ENCODE assay signal across 11 mouse cellular contexts in the genomic region with DNA sequence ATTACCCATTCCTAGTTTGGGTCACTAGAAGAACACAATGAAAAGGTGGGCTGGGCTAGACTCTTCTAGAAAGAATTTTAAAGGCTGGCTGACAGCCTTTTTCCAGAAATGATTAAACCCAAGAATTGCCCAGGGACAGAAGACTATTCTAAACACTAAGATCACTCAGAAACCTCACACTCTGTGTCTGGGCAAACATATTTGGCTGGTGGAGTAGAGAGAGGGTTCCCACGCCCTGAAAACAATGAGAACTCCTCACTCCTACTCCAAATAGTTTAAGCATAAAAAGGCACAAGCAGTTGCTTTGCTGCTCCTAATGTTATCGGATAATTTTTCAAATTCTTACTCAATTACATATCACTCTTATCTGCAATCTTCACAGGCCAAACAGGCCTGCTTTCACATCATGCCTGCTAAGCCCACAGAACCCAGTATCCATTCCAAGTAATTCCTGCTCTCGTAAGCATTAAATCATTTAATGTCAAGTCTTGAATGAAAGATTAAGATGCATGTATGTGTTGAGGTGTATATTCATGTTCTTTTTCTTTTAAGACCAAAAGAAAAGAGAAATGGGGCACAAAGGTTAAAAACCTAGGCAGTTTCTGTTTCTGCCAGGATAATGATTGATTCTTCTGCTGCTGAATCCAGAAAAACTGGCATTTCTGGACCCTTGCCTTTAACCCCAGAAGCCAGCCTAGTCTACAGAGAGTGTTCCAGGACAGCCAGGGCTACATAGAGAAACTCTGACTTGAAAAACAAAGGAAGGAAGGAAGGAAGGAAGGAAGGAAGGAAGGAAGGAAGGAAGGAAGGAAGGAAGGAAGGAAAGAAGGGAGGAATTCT. TPM values are rescaled to one million over a fixed set of nuclear protein-coding genes. Genes with fewer than 3 reads are reported as not detected.
DNase-seq lines count a peak whose midpoint lies in the region; ATAC-seq and TF ChIP-seq lines count a peak whose summit lies in the region.
"Had no signal": no experiment of that assay in that cellular context is flagged by ENCODE, and none has a peak within 500 bp of the region (broad histone marks: within the 10 kb centered on the region; RNA-seq: fewer than 3 reads in every experiment).

No protein-coding gene starts in this region.

- no peak overlapping the region for H3K4me3 ChIP-seq in kidney, embryonic 14.5 days (ENCODE audit: low read length)
- no peak overlapping the region for H3K4me3 ChIP-seq in CH12.LX (replicated peaks in 1 of 3; ENCODE audit: low read depth in 2 of 3, low read length in 2 of 3, poor library complexity in 1 of 3)
- H3K4me3 ChIP-seq in hindbrain, embryonic 16.5 days (ENCODE audit: low read length) = no peak overlapping the region
- H3K4me3 ChIP-seq: hindbrain, embryonic 13.5 days had no signal

- dilution Hi-C loops in CH12.LX (cut with MboI; ENCODE audit: extremely low pct_ligation_motif_present, extremely low pct_unique_long_range_greater_than_20kb, low sequenced_read_pairs) = no loop called here

- H3K27me3 ChIP-seq in kidney, embryonic 14.5 days (ENCODE audit: control insufficient read depth, insufficient read depth, low read length) = no peaks in the 10 kb centered on the region
- H3K27me3 ChIP-seq in CH12.LX (replicated peaks) = no peaks in the 10 kb centered on the region
- no peaks in the 10 kb centered on the region for H3K27me3 ChIP-seq in hindbrain, embryonic 16.5 days (replicated peaks; ENCODE audit: control insufficient read depth, insufficient read depth, low read length)
- H3K27me3 ChIP-seq: hindbrain, embryonic 13.5 days had no signal

- no peak for TF ChIP-seq POLR2A in CH12.LX (IDR thresholded peaks at IDR 0.05; ENCODE audit: low read depth, low read length)

- no peak for ATAC-seq in kidney, embryonic 14.5 days (ENCODE audit: low FRiP score, low TSS enrichment)
- no peak for ATAC-seq in hindbrain, embryonic 16.5 days

- TF ChIP-seq EP300 in CH12.LX (IDR thresholded peaks at IDR 0.05; ENCODE audit: low read length) = no peak

- TF ChIP-seq RAD21 in CH12.LX (IDR thresholded peaks at IDR 0.05; ENCODE audit: low read depth, low read length) = no peak

- peaks cover 27% of the 10 kb centered on the region for H3K79me2 ChIP-seq in CH12.LX (replicated peaks; ENCODE audit: control insufficient read depth, extremely low read depth, insufficient read depth, poor library complexity, severe bottlenecking)

- no peaks in the 10 kb centered on the region for H3K4me1 ChIP-seq in kidney, embryonic 14.5 days (ENCODE audit: control insufficient read depth, insufficient read depth, low read length)
- peaks cover 13 to 27% of the 10 kb centered on the region in 2 experiments for H3K4me1 ChIP-seq in CH12.LX (ENCODE audit: control insufficient read depth in 1 of 2, insufficient read depth in 2 of 2)
- peaks cover 6% of the 10 kb centered on the region; the same call in 1 of the 2 replicates for H3K4me1 ChIP-seq in hindbrain, embryonic 16.5 days (ENCODE audit: control insufficient read depth, insufficient read depth, low read depth, low read length)

- in situ Hi-C loops in CH12.LX (cut with MboI; ENCODE audit: low pct_ligation_motif_present, low pct_unique_long_range_greater_than_20kb, low sequenced_read_pairs) = no loop called here

- H3K27ac ChIP-seq in kidney, embryonic 14.5 days (ENCODE audit: low read depth, low read length) = no peak overlapping the region
- H3K27ac ChIP-seq in CH12.LX (ENCODE audit: insufficient read depth, low read depth) = no peak overlapping the region
- H3K27ac ChIP-seq in hindbrain, embryonic 16.5 days (ENCODE audit: low read depth, low read length) = no peak overlapping the region
- H3K27ac ChIP-seq: hindbrain, embryonic 13.5 days had no signal

- H3K36me3 ChIP-seq in kidney, embryonic 14.5 days (ENCODE audit: control insufficient read depth, insufficient read depth, low read length) = no peaks in the 10 kb centered on the region
- peaks cover 0 to 15% of the 10 kb centered on the region in 2 experiments for H3K36me3 ChIP-seq in CH12.LX (replicated peaks in 1 of 2; ENCODE audit: control insufficient read depth in 1 of 2, insufficient read depth in 1 of 2, low read length in 1 of 2)
- H3K36me3 ChIP-seq in hindbrain, embryonic 16.5 days (ENCODE audit: control insufficient read depth, insufficient read depth, low read length) = no peaks in the 10 kb centered on the region
- H3K36me3 ChIP-seq: hindbrain, embryonic 13.5 days had no signal

- DNase-seq in embryo, embryonic 10 days (ENCODE audit: low spot score) = peak; percentile 3
- no peak for DNase-seq in embryo, embryonic 11 days
- peak; percentile 44 to 50 for DNase-seq in kidney, adult 8-10 months
- DNase-seq in CH12.LX (ENCODE audit: extremely low read depth) = no peak
- peak; percentile 33 to 37 for DNase-seq in kidney, postnatal 25 days
- DNase-seq in left cerebral cortex, adult 11 months (ENCODE audit: low spot score) = no peak
- DNase-seq: cerebellum, adult 11-12 months; right cerebral cortex, postnatal 4 days had no signal

- TF ChIP-seq CTCF in CH12.LX (conservative IDR thresholded peaks at IDR 0.05 in 1 of 2, IDR thresholded peaks at IDR 0.05 in 1 of 2; ENCODE audit: low read depth in 2 of 2, low read length in 2 of 2) = no peak

- H3K9me3 ChIP-seq in kidney, embryonic 14.5 days (ENCODE audit: control insufficient read depth, low read length) = no peaks in the 10 kb centered on the region
- no peaks in the 10 kb centered on the region for H3K9me3 ChIP-seq in CH12.LX (replicated peaks; ENCODE audit: low read length)
- no peaks in the 10 kb centered on the region for H3K9me3 ChIP-seq in hindbrain, embryonic 16.5 days (ENCODE audit: control insufficient read depth, low read length)
- H3K9me3 ChIP-seq: hindbrain, embryonic 13.5 days had no signal

- H3K9ac ChIP-seq in kidney, embryonic 14.5 days (ENCODE audit: low read depth, low read length) = no peak overlapping the region
- no peak overlapping the region for H3K9ac ChIP-seq in CH12.LX (ENCODE audit: insufficient read depth, low read depth)
- no peak overlapping the region for H3K9ac ChIP-seq in hindbrain, embryonic 16.5 days (ENCODE audit: low read depth, low read length)
- H3K9ac ChIP-seq: hindbrain, embryonic 13.5 days had no signal

- WGBS in kidney, embryonic 14.5 days = 75% methylated on average over 3 of the region's 3 CpGs
- WGBS in hindbrain, embryonic 16.5 days = 65% methylated on average over 3 of the region's 3 CpGs

- no peak overlapping the region for H3K4me2 ChIP-seq in kidney, embryonic 14.5 days (replicated peaks; ENCODE audit: low read depth, low read length)
- H3K4me2 ChIP-seq in CH12.LX (ENCODE audit: insufficient read depth, low read depth, poor library complexity, severe bottlenecking) = peak overlapping the region; percentile 16; the same call in 1 of the 2 replicates
- no peak overlapping the region for H3K4me2 ChIP-seq in hindbrain, embryonic 16.5 days (ENCODE audit: low read length)
- H3K4me2 ChIP-seq: hindbrain, embryonic 13.5 days had no signal

TF ChIP-seq in CH12.LX, 34 proteins besides CTCF, POLR2A, EP300 and RAD21:
- TF ChIP-seq E2F4 (IDR thresholded peaks at IDR 0.05; ENCODE audit: insufficient replicate concordance, low read depth, low read length) = no peak
- no peak for TF ChIP-seq MXI1 (IDR thresholded peaks at IDR 0.05; ENCODE audit: low read depth, low read length)
- no peak for TF ChIP-seq ZKSCAN1 (IDR thresholded peaks at IDR 0.05; ENCODE audit: borderline replicate concordance, low read depth, low read length)
- no peak for TF ChIP-seq BHLHE40 (IDR thresholded peaks at IDR 0.05; ENCODE audit: low read depth, low read length)
- peak; percentile 41; the same call in 1 of the 2 replicates for TF ChIP-seq IRF4 (IDR thresholded peaks at IDR 0.05; ENCODE audit: low read depth, low read length)
- no peak for TF ChIP-seq RCOR1 (conservative IDR thresholded peaks at IDR 0.05; ENCODE audit: low read depth, low read length)
TF ChIP-seq in CH12.LX: peak in this region for 1.

RNA-seq across cellular contexts. Expression of gene Srgap2, which starts 15.3 kb away (rescaled TPM):
- 13.2 and 20.8 TPM in 2 replicates for polyA plus RNA-seq in kidney, embryonic 14.5 days (2014; fragmentation: Nextera tagmentation; extraction: Ambion mirVana)
- total RNA-seq in CH12.LX (2012; rRNA removed) (19.9 and 28.1 TPM in 2 replicates), CH12.LX (2014; rRNA removed) (8.9 and 9.7 TPM in 2 replicates)
- polyA plus RNA-seq in CH12.LX (2012; ENCODE audit: insufficient read length, low read depth) = 21.6 and 26.8 TPM in 2 replicates
- 24.6 and 30.4 TPM in 2 replicates for polyA plus RNA-seq in hindbrain, embryonic 16.5 days (2015; fragmentation: Nextera tagmentation; extraction: Ambion mirVana)

RNA-seq across cellular contexts. Expression of gene Fam72a, which starts 15.8 kb away (rescaled TPM):
- polyA plus RNA-seq in kidney, embryonic 14.5 days (2014; fragmentation: Nextera tagmentation; extraction: Ambion mirVana) = 2.7 and 3.3 TPM in 2 replicates
- 10.5 and 12.7 TPM in 2 replicates for total RNA-seq in CH12.LX (2012; rRNA removed)
- 18.9 and 22.4 TPM in 2 replicates for total RNA-seq in CH12.LX (2014; rRNA removed)
- 19.1 and 21.7 TPM in 2 replicates for polyA plus RNA-seq in CH12.LX (2012; ENCODE audit: insufficient read length, low read depth)
- 1.1 and 1.6 TPM in 2 replicates for polyA plus RNA-seq in hindbrain, embryonic 16.5 days (2015; fragmentation: Nextera tagmentation; extraction: Ambion mirVana)

Comparison
In these comparisons a context has a peak if more than half of its experiments do, and no peak if none do; other contexts are left out.
1. DNase-seq: peak in embryo, embryonic 10 days (single experiment), kidney, adult 8-10 months (2 of 2) and kidney, postnatal 25 days (2 of 2); none in embryo, embryonic 11 days (single experiment), CH12.LX (single experiment) and left cerebral cortex, adult 11 months (single experiment).